Mouse (Mus musculus): Measurements from ENCODE around the gene Rapgef4. TPM values are rescaled to one million over a fixed set of nuclear protein-coding genes. Genes with fewer than 3 reads are reported as not detected.

The Rapgef4 gene
- total RNA-seq, 2 experiments from 2014 or later, result 389 to 433 TPM

GRCm38 (mm10) chr2:72260704-72261103, 279.7 kb downstream of the Rapgef4 start:
- DNase-seq (ENCODE audit: low spot score in 2 of 2), result no peak

GRCm38 (mm10) chr2:72262814-72263480, 281.9 kb downstream of the Rapgef4 start:
- DNase-seq (ENCODE audit: low spot score in 2 of 2), result no peak

- DNase-seq (ENCODE audit: low spot score in 2 of 2), result no peak
Observed at GRCm38 (mm10) chr2:72267390-72267789, 286.4 kb downstream of the Rapgef4 start.

GRCm38 (mm10) chr2:72269651-72270341, 288.8 kb downstream of the Rapgef4 start:
- no peak for DNase-seq (ENCODE audit: low spot score in 2 of 2)

- DNase-seq (ENCODE audit: low spot score in 2 of 2), result no peak
Observed at GRCm38 (mm10) chr2:72278247-72278873, 297.3 kb downstream of the Rapgef4 start.

- no peak for DNase-seq (ENCODE audit: low spot score in 2 of 2)
Observed at GRCm38 (mm10) chr2:72280524-72280923, 299.5 kb downstream of the Rapgef4 start.

- DNase-seq (ENCODE audit: low spot score in 2 of 2), result no peak
Observed at GRCm38 (mm10) chr2:72281971-72282370, 300.9 kb downstream of the Rapgef4 start.

- DNase-seq (ENCODE audit: low spot score in 2 of 2), result no peak
Observed at GRCm38 (mm10) chr2:72282733-72283132, 301.7 kb downstream of the Rapgef4 start.

GRCm38 (mm10) chr2:72284689-72285088, 303.6 kb downstream of the Rapgef4 start:
- no peak for DNase-seq (ENCODE audit: low spot score in 2 of 2)

GRCm38 (mm10) chr2:72285256-72285887, 304.3 kb downstream of the Rapgef4 start, which contains the start of gene Map3k20:
Gene Map3k20, plus strand, starts transcription at chr2:72285637.
- peak in 1 of 2 experiments; percentile 59 for DNase-seq (ENCODE audit: low spot score in 2 of 2)

GRCm38 (mm10) chr2:72285888-72286661, 305.0 kb downstream of the Rapgef4 start:
- DNase-seq (ENCODE audit: low spot score in 2 of 2), result peak in 1 of 2 experiments; percentile 26

- no peak for DNase-seq (ENCODE audit: low spot score in 2 of 2)
Observed at GRCm38 (mm10) chr2:72287142-72287541, 306.1 kb downstream of the Rapgef4 start.

GRCm38 (mm10) chr2:72288932-72289534, 308.0 kb downstream of the Rapgef4 start:
- no peak for DNase-seq (ENCODE audit: low spot score in 2 of 2)

GRCm38 (mm10) chr2:72291103-72291502, 310.1 kb downstream of the Rapgef4 start:
- no peak for DNase-seq (ENCODE audit: low spot score in 2 of 2)

- DNase-seq (ENCODE audit: low spot score in 2 of 2), result no peak
Observed at GRCm38 (mm10) chr2:72292573-72292972, 311.5 kb downstream of the Rapgef4 start.

GRCm38 (mm10) chr2:72294994-72295393, 314.0 kb downstream of the Rapgef4 start:
- DNase-seq (ENCODE audit: low spot score in 2 of 2), result no peak

GRCm38 (mm10) chr2:72296984-72297715, 316.1 kb downstream of the Rapgef4 start:
- no peak for DNase-seq (ENCODE audit: low spot score in 2 of 2)

- DNase-seq (ENCODE audit: low spot score in 2 of 2), result no peak
Observed at GRCm38 (mm10) chr2:72297716-72298082, 316.7 kb downstream of the Rapgef4 start.

GRCm38 (mm10) chr2:72298406-72298805, 317.4 kb downstream of the Rapgef4 start:
- DNase-seq (ENCODE audit: low spot score in 2 of 2), result peak in 1 of 2 experiments; percentile 25

All from layer of hippocampus, adult 18-20 months (tissue).